Mouse (Mus musculus): ENCODE measurements around the gene Hmgn3.

Hmgn3 gene

DNA sequence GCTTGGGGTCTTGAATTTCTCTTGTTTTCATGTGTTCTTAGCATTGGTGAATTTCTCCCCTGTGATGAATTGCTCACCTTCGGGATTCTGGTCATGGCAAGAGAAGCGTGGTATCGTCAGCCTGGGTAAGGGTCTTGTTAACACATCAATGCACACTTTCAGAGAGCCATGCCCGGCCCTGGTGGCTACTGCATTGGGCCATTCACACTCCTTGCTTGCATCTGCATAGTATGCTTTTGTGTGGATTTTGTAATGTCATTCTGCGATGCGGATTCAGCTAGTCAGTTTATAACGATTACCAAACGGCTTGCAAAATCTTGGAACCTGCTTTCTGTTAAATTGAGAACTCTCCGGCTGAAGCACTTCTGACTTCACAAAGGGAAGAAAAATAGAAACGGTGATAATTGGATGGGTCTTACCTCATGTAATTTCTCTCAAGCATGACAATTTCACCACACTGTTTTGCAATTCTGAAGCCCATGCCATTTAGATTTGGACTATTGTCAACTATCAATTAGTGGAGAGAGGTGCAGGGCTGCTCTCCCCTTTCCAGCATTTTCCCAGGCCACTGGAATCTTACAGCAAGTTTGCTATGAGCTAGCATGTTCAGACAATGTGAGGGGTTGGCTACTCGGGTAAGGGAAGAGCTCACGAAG lies 47.7 kb downstream of the Hmgn3 start:
- no peak for DNase-seq (ENCODE audit: low read depth)

- no peak for DNase-seq (ENCODE audit: low read depth)
Observed at GRCm38 (mm10) chr9:83097816-83098215, 48.7 kb downstream of the Hmgn3 start.

GRCm38 (mm10) chr9:83094649-83095336 lies 51.7 kb downstream of the Hmgn3 start:
- no peak for DNase-seq (ENCODE audit: low read depth)

DNA sequence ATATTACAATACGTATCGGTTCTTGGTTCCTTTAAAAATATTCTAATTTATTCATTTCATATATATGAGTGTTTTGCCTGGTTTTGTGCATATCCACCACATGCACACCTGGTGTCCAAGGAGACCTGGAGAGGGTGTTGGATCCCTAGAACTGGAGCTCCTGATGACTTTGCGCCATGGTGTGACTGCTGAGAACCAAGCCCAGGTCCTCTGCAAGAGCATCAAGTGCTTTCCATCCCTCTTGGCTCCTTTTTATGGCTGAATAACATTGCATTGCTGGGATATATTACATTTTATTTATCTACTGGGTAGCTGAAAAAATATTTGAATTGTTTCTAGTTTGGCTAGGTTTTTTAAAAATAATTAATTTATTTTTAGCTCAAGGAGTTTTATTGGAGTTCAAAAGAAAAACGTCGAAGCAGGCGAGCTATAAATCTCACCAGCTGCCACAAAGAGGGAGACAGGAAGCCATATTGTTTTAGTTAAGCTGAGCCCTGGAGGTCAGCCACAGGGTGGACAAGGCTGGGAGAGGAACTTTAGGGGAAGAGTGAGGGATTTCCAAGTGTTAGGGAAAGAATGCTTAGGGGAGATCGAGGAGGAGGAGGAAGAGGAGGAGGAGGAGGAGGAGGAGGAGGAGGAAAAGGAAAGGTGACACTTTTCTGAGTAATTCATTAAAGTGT lies 62.6 kb downstream of the Hmgn3 start:
- DNase-seq (ENCODE audit: low read depth): no peak

DNA sequence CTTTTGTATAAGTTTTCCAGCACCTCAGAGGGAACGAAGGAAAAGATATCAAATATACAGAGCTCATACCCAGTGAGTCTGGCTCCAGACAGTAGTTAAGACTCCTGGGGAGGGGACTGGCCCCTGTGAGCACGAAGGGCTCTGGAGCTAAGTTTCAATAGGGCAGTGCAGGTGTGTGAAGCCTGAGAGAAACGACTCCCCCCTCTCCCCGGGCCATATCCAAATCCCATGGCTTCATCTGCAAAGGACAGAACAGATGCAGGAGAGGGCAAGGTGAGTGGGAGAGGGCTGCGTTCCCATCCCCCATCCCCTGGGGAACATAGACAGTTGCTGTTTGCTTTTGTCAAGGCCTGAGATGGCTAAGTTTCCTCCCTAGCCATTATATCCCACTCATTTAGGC lies 63.4 kb downstream of the Hmgn3 start:
- DNase-seq (ENCODE audit: low read depth): no peak

- DNase-seq (ENCODE audit: low read depth): no peak
Observed at GRCm38 (mm10) chr9:83082296-83082695, 64.2 kb downstream of the Hmgn3 start.

DNA sequence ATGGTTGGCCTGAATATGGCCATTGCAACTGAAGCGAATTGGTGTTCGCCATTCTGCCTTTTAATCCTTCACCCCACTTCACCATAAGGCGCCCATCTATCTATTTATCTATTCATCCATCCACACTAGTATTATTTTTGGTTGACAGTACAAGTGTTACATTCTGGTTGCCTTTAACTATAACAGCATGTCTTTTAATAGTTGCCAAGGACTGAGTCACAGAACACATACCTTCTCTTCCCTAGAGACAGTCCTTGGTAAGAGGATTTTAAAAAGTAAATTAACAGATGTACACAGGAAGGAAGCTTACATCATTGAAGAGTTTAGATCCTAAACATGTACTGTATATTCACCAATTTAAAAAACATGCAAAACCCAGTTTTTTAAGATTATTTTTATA lies 66.8 kb downstream of the Hmgn3 start:
- no peak for DNase-seq (ENCODE audit: low read depth)

GRCm38 (mm10) chr9:83068246-83068645 lies 78.2 kb downstream of the Hmgn3 start:
- DNase-seq (ENCODE audit: low read depth): no peak

GRCm38 (mm10) chr9:83061289-83061688 lies 85.2 kb downstream of the Hmgn3 start:
- DNase-seq (ENCODE audit: low read depth): no peak
